In genomic region chr5:96922716-96923076, GRCm38 (mm10) we compare ENCODE assay signal across 12 mouse cellular contexts.
A peak's percentile ranks its signal among the peaks of the same experiment; 100 is the strongest.
DNase-seq lines count a peak whose midpoint lies in the region; ATAC-seq and TF ChIP-seq lines count a peak whose summit lies in the region.
"Had no signal": no experiment of that assay in that cellular context is flagged by ENCODE, and none has a peak within 500 bp of the region (broad histone marks: within the 10 kb centered on the region; RNA-seq: fewer than 3 reads in every experiment).

No protein-coding gene starts in this region.

- no peak for DNase-seq in heart, postnatal 4 days
- DNase-seq in liver, embryonic 13.5 days = no peak
- DNase-seq in thymus, postnatal 0 days (ENCODE audit: low spot score) = no peak
- DNase-seq in spleen, postnatal 36 days (ENCODE audit: low spot score in 2 of 2) = no peak
- DNase-seq: cerebellum, postnatal 14 days; right cerebral cortex, postnatal 25 days; thymus, adult 18-20 months had no signal

- H3K9me3 ChIP-seq in heart, embryonic 15.5 days (replicated peaks) = no peaks in the 10 kb centered on the region
- no peaks in the 10 kb centered on the region for H3K9me3 ChIP-seq in megakaryocyte, embryonic 14.5 days
- no peaks in the 10 kb centered on the region for H3K9me3 ChIP-seq in liver, embryonic 13.5 days (replicated peaks)

- ATAC-seq in heart, embryonic 15.5 days (replicated peaks; ENCODE audit: insufficient number of reproducible peaks, insufficient read depth, low FRiP score, low read depth) = no peak
- ATAC-seq in megakaryocyte, adult 5-6 weeks (ENCODE audit: poor library complexity, severe bottlenecking) = no peak
- no peak for ATAC-seq in liver, embryonic 13.5 days (ENCODE audit: low read depth)

- H3K27me3 ChIP-seq in heart, embryonic 15.5 days = no peaks in the 10 kb centered on the region
- no peaks in the 10 kb centered on the region for H3K27me3 ChIP-seq in megakaryocyte, embryonic 14.5 days (replicated peaks)
- H3K27me3 ChIP-seq in liver, embryonic 13.5 days = no peaks in the 10 kb centered on the region
- H3K27me3 ChIP-seq: CH12.LX had no signal

- no peak overlapping the region for H3K9ac ChIP-seq in heart, embryonic 15.5 days
- H3K9ac ChIP-seq in liver, embryonic 13.5 days = peak overlapping the region; percentile 71

- TF ChIP-seq CTCF in cortical plate, adult 2 months (IDR thresholded peaks at IDR 0.05; ENCODE audit: extremely low read depth, insufficient read depth, low read length) = no peak

- TF ChIP-seq POLR2A in cortical plate, adult 2 months (IDR thresholded peaks at IDR 0.05; ENCODE audit: extremely low read depth, insufficient read depth, low read length) = no peak

- no peak overlapping the region for H3K4me3 ChIP-seq in heart, embryonic 15.5 days
- H3K4me3 ChIP-seq in megakaryocyte, embryonic 14.5 days (replicated peaks) = peak overlapping the region; percentile 89
- H3K4me3 ChIP-seq in cortical plate, adult 2 months (ENCODE audit: insufficient read depth, low read length) = no peak overlapping the region
- H3K4me3 ChIP-seq in liver, embryonic 13.5 days (replicated peaks) = no peak overlapping the region

- H3K36me3 ChIP-seq in heart, embryonic 15.5 days = no peaks in the 10 kb centered on the region
- peaks cover 33% of the 10 kb centered on the region for H3K36me3 ChIP-seq in megakaryocyte, embryonic 14.5 days (replicated peaks; ENCODE audit: low read length)
- H3K36me3 ChIP-seq in liver, embryonic 13.5 days = no peaks in the 10 kb centered on the region

- H3K4me1 ChIP-seq in heart, embryonic 15.5 days (replicated peaks) = peaks cover 15% of the 10 kb centered on the region
- H3K4me1 ChIP-seq in megakaryocyte, embryonic 14.5 days = peaks cover 89% of the 10 kb centered on the region
- no peaks in the 10 kb centered on the region for H3K4me1 ChIP-seq in cortical plate, adult 2 months (ENCODE audit: control insufficient read depth, insufficient read depth, low read length)
- H3K4me1 ChIP-seq in liver, embryonic 13.5 days (replicated peaks) = peaks cover 75% of the 10 kb centered on the region

- H3K27ac ChIP-seq in heart, embryonic 15.5 days = peak overlapping the region; percentile 79
- peak overlapping the region; percentile 50; the same call in 1 of the 2 replicates for H3K27ac ChIP-seq in cortical plate, adult 2 months (ENCODE audit: insufficient read depth, low read length)
- H3K27ac ChIP-seq in liver, embryonic 13.5 days = peak overlapping the region; percentile 98

- no peak overlapping the region for H3K4me2 ChIP-seq in heart, embryonic 15.5 days
- no peak overlapping the region for H3K4me2 ChIP-seq in liver, embryonic 13.5 days

- 68% methylated on average over 4 of the region's 4 CpGs for WGBS in heart, embryonic 15.5 days
- 40% methylated on average over 4 of the region's 4 CpGs for WGBS in liver, embryonic 13.5 days (ENCODE audit: insufficient replicate concordance)
